Mouse (Mus musculus) lung, embryonic 14.5 days (tissue): Measurements from ENCODE around the gene Sart3. TPM values are rescaled to one million over a fixed set of nuclear protein-coding genes. Genes with fewer than 3 reads are reported as not detected.

ENCODE experiments used
- ATAC-seq: fragments of 200-750 bp; cut with Nextera tagmentation; 2 replicates; pipeline ENCODE4 v1.8.0; 2017; ENCODE audit warnings: mild to moderate bottlenecking, moderate TSS enrichment, moderate library complexity; ENCODE audit not compliant: insufficient read depth
- DNase-seq: peaks from one replicate; pipeline ENCODE4 v3.0.0-alpha.2; 2015
- H3K27ac ChIP-seq: fragments of 300-500 bp; sonication (generic); 2 replicates; pipeline ENCODE4 v1.5.1; 2014; ENCODE audit warnings: low read depth, mild to moderate bottlenecking, moderate library complexity
- H3K27me3 ChIP-seq: fragments of 300-500 bp; sonication (generic); 2 replicates; pipeline ENCODE4 v1.6.1; 2014; ENCODE audit warnings: low read length, control low read depth; ENCODE audit not compliant: insufficient read depth
- H3K36me3 ChIP-seq: fragments of 300-500 bp; sonication (generic); 2 replicates; pipeline ENCODE4 v1.6.1; 2014; ENCODE audit warnings: control low read depth; ENCODE audit not compliant: insufficient read depth
- H3K4me1 ChIP-seq: fragments of 300-500 bp; sonication (generic); 2 replicates; pipeline ENCODE4 v1.6.1; 2014; ENCODE audit warnings: antibody characterized with exemption, control low read depth; ENCODE audit not compliant: insufficient read depth
- H3K4me2 ChIP-seq: fragments of 300-500 bp; sonication (generic); 2 replicates; pipeline ENCODE4 v1.6.1; 2014; ENCODE audit warnings: mild to moderate bottlenecking
- H3K4me3 ChIP-seq: fragments of 300-500 bp; sonication (generic); 2 replicates; pipeline ENCODE4 v1.5.1; 2014; ENCODE audit warnings: low read depth, low read length
- H3K9ac ChIP-seq: fragments of 300-500 bp; sonication (generic); 2 replicates; pipeline ENCODE4 v1.6.1; 2014
- H3K9me3 ChIP-seq: fragments of 300-500 bp; sonication (generic); 2 replicates; pipeline ENCODE4 v1.6.1; 2016; ENCODE audit warnings: low read depth, low read length, control low read depth
- CTCF ChIP-seq: IDR thresholded peaks from 2 replicates; pipeline ENCODE4 v1.5.1; 2016; ENCODE audit warnings: antibody characterized with exemption, low read depth
- WGBS: fragments of 180-500 bp; shearing (Covaris S2); extraction: QIAGEN DNeasy Blood & Tissue Kit; methylation state at CpG from one replicate; pipeline ENCODE4 v1.1.7; 2014; 5-methylcytosine and 5-hydroxymethylcytosine counted together
- polyA plus RNA-seq: library from polyadenylated mRNA; unstranded; fragments of >200 nt; fragmentation: Nextera tagmentation; extraction: Ambion mirVana; gene quantifications from 2 replicates; pipeline ENCODE4 v1.2.1, GENCODE M21; 2014

The Sart3 gene
- polyA plus RNA-seq, 1 experiment from 2014 or later, result 63.1 TPM

DNA sequence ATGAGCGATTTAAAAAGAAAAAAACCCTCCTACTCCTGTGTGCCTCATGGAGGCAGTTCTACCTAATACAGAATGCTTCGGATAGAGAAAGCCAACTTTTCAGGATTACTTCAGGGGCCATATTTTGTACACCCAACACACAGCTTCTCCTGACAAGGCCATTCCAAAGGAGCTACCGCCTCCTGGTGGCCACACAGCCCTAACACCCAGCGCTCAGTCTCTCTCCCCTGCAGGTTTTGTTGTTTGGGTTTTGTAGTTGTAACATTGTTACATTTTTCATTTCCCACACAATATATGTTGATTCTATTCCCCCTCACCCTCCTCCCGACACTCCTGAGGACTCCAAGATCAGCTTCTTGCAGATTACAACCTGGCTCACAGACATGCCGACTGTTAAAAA lies 40.1 kb downstream of the Sart3 start:
- DNase-seq (peak; percentile 75), ATAC-seq (no peak)
- Histone ChIP-seq H3K36me3 (no peaks in the 10 kb centered on the region), H3K4me1 (0 out of 2 replicates have a peak, but pooled peaks cover 9% of the 10 kb centered on the region), H3K4me2 (no peak overlapping the region), H3K9me3 (no peaks in the 10 kb centered on the region), H3K27ac (no peak overlapping the region), H3K9ac (no peak overlapping the region), H3K4me3 (no peak overlapping the region), H3K27me3 (no peaks in the 10 kb centered on the region)
- peak; percentile 80 for TF ChIP-seq CTCF
- WGBS, result 23% methylated on average over 6 of the region's 6 CpGs

- H3K9ac ChIP-seq, result no peak overlapping the region
- H3K4me3 ChIP-seq, result no peak overlapping the region
- H3K27me3 ChIP-seq, result no peaks in the 10 kb centered on the region
- H3K9me3 ChIP-seq, result no peaks in the 10 kb centered on the region
- H3K27ac ChIP-seq, result no peak overlapping the region
- H3K36me3 ChIP-seq, result no peaks in the 10 kb centered on the region
- DNase-seq (no peak), ATAC-seq (no peak)
- 75% methylated on average over 7 of the region's 7 CpGs for WGBS
- 0 out of 2 replicates have a peak, but pooled peaks cover under 1% of the 10 kb centered on the region for H3K4me1 ChIP-seq
- no peak for TF ChIP-seq CTCF
- no peak overlapping the region for H3K4me2 ChIP-seq
Measured at GRCm38 (mm10) chr5:113731174-113731573, 41.1 kb downstream of the Sart3 start.

- H3K36me3 ChIP-seq, result no peaks in the 10 kb centered on the region
- H3K27ac ChIP-seq, result no peak overlapping the region
- no peak overlapping the region for H3K9ac ChIP-seq
- no peak overlapping the region for H3K4me3 ChIP-seq
- 69% methylated on average over 7 of the region's 7 CpGs for WGBS
- no peak for TF ChIP-seq CTCF
- H3K27me3 ChIP-seq, result no peaks in the 10 kb centered on the region
- ATAC-seq, result no peak
- no peak overlapping the region for H3K4me2 ChIP-seq
- no peaks in the 10 kb centered on the region for H3K4me1 ChIP-seq
- no peaks in the 10 kb centered on the region for H3K9me3 ChIP-seq
- DNase-seq, result no peak
Measured at GRCm38 (mm10) chr5:113730641-113731121, 41.6 kb downstream of the Sart3 start.

- no peak for TF ChIP-seq CTCF
- Histone ChIP-seq H3K4me1 (no peaks in the 10 kb centered on the region), H3K27ac (no peak overlapping the region)
Measured at GRCm38 (mm10) chr5:113728691-113729090, 43.6 kb downstream of the Sart3 start.

DNA sequence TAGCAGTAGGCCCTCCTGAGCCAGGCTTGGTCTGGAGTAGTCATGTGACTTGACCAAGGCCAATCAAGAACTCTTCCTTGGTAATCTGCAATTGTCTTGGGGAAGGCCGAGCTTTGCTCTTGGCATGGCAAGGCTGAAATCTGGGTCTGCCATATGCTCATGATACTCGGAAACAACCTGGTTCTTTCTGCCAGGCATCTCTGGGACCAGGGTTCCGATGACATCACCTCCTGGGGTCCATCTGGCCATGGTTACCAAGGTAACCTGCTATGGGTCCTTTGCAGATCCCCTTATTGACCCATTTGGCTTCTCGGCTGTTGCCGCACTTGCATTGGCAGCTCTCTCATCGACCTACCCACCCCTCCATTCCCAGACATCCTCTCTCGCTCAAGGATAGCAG lies 44.3 kb downstream of the Sart3 start:
- DNase-seq (no peak), ATAC-seq (no peak)
- WGBS, result 79% methylated on average over 7 of the region's 7 CpGs
- Histone ChIP-seq H3K27me3 (no peaks in the 10 kb centered on the region), H3K36me3 (no peaks in the 10 kb centered on the region), H3K4me1 (no peaks in the 10 kb centered on the region), H3K27ac (no peak overlapping the region), H3K4me3 (no peak overlapping the region), H3K9ac (no peak overlapping the region), H3K4me2 (no peak overlapping the region), H3K9me3 (no peaks in the 10 kb centered on the region)
- no peak for TF ChIP-seq CTCF

More at GRCm38 (mm10) chr5:113728691-113729090, 43.6 kb downstream of the Sart3 start:
- Histone ChIP-seq H3K27me3 (no peaks in the 10 kb centered on the region), H3K9me3 (no peaks in the 10 kb centered on the region), H3K4me3 (no peak overlapping the region), H3K4me2 (no peak overlapping the region), H3K36me3 (no peaks in the 10 kb centered on the region), H3K9ac (no peak overlapping the region)
- DNase-seq (no peak), ATAC-seq (no peak)
- WGBS, result 81% methylated on average over 7 of the region's 7 CpGs

GRCm38 (mm10) chr5:113727238-113727637 lies 45.1 kb downstream of the Sart3 start:
- H3K4me2 ChIP-seq, result no peak overlapping the region
- no peak overlapping the region for H3K27ac ChIP-seq
- no peak for TF ChIP-seq CTCF
- no peaks in the 10 kb centered on the region for H3K9me3 ChIP-seq
- H3K9ac ChIP-seq, result no peak overlapping the region
- no peak for ATAC-seq
- no peaks in the 10 kb centered on the region for H3K27me3 ChIP-seq
- H3K4me3 ChIP-seq, result no peak overlapping the region
- no peaks in the 10 kb centered on the region for H3K4me1 ChIP-seq
- no peaks in the 10 kb centered on the region for H3K36me3 ChIP-seq
- WGBS, result 46% methylated on average over 12 of the region's 12 CpGs
- no peak for DNase-seq

DNA sequence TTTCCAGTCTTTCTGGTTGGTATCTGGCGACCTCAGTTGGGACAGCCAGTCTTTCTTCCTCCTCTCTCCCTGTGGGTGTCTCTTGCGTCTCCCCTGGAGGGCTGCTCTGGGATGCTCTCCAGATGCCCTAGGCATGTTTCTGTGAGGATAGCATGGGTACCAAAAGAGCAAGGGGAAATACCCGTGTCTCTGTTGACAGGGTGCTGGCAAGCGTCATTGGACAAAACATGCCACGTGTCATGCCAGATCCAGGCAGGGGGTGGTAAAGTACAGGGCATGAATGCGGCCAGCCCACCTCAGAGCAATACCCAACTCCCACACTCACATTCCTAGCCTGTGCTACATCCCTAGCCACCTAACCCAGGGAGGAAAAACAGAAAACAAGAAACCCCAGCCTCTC lies 45.7 kb downstream of the Sart3 start:
- no peaks in the 10 kb centered on the region for H3K9me3 ChIP-seq
- no peak overlapping the region for H3K4me3 ChIP-seq
- DNase-seq, result no peak
- H3K9ac ChIP-seq, result no peak overlapping the region
- 61% methylated on average over 6 of the region's 6 CpGs for WGBS
- H3K4me1 ChIP-seq, result no peaks in the 10 kb centered on the region
- H3K27ac ChIP-seq, result no peak overlapping the region
- no peak for ATAC-seq
- H3K36me3 ChIP-seq, result no peaks in the 10 kb centered on the region
- TF ChIP-seq CTCF, result no peak
- no peak overlapping the region for H3K4me2 ChIP-seq
- no peaks in the 10 kb centered on the region for H3K27me3 ChIP-seq

DNA sequence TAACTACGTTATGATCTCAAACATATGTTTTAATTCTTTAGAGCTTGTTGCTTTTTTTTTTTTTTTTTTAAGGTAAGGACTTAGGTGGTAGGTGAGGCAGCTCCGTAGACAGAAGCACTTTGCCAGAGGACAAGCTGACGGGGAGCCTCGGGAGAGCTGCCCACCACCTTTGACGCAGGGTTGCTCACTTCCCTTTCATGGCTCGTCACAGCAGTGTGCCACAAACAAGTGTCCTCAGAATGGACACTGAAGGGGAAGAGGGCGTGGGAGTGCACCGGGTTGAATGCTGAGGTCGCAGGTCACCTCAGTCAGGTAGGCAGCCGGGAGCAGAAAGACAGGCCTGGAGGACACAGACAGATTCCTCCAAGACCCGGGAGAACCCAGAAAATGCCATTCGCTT lies 46.9 kb downstream of the Sart3 start:
- WGBS, result 67% methylated on average over 12 of the region's 12 CpGs

More for the DNA sequence above, 46.9 kb downstream of the Sart3 start:
- no peaks in the 10 kb centered on the region for H3K27me3 ChIP-seq
- ATAC-seq, result no peak
- H3K9me3 ChIP-seq, result no peaks in the 10 kb centered on the region
- H3K4me2 ChIP-seq, result no peak overlapping the region
- H3K4me1 ChIP-seq, result no peaks in the 10 kb centered on the region
- H3K9ac ChIP-seq, result no peak overlapping the region
- H3K4me3 ChIP-seq, result no peak overlapping the region
- no peak overlapping the region for H3K27ac ChIP-seq
- DNase-seq, result no peak
- TF ChIP-seq CTCF, result no peak
- no peaks in the 10 kb centered on the region for H3K36me3 ChIP-seq
